Mouse (Mus musculus): ENCODE results near the gene Sptlc2. TPM values are rescaled to one million over a fixed set of nuclear protein-coding genes. Genes with fewer than 3 reads are reported as not detected.

Sptlc2 gene
- total and polyA plus RNA-seq, 2 experiments from 2014 or later = 69.2 to 84.9 TPM

GRCm38 (mm10) chr12:87421708-87422507 lies 33.8 kb upstream of the Sptlc2 start:
- ATAC-seq (no peak), DNase-seq (no peak)
- H3K9me3 ChIP-seq (ENCODE audit: low read length) = no peaks in the 10 kb centered on the region
- H3K4me1 ChIP-seq (ENCODE audit: insufficient read depth) = peaks cover 6% of the 10 kb centered on the region
- no peak overlapping the region for H3K4me2 ChIP-seq (ENCODE audit: low read depth)
- H3K27ac ChIP-seq (ENCODE audit: low read depth, low read length) = no peak overlapping the region
- no peak for TF ChIP-seq CTCF (IDR thresholded peaks at IDR 0.05; ENCODE audit: low read depth)
- 55% methylated on average over 5 of the region's 5 CpGs for WGBS
- H3K27me3 ChIP-seq (ENCODE audit: insufficient read depth, low read length) = no peaks in the 10 kb centered on the region
- H3K9ac ChIP-seq = no peak overlapping the region
- H3K4me3 ChIP-seq (ENCODE audit: low read depth, low read length) = no peak overlapping the region
- H3K36me3 ChIP-seq (ENCODE audit: insufficient read depth) = peaks cover 7% of the 10 kb centered on the region

GRCm38 (mm10) chr12:87419974-87420485 lies 31.9 kb upstream of the Sptlc2 start:
- no peak for ATAC-seq
- Histone ChIP-seq H3K9me3 (ENCODE audit: low read length) (no peaks in the 10 kb centered on the region), H3K27ac (ENCODE audit: low read depth, low read length) (no peak overlapping the region), H3K4me3 (ENCODE audit: low read depth, low read length) (no peak overlapping the region), H3K4me1 (ENCODE audit: insufficient read depth) (peaks cover 6% of the 10 kb centered on the region), H3K4me2 (ENCODE audit: low read depth) (no peak overlapping the region), H3K27me3 (ENCODE audit: insufficient read depth, low read length) (no peaks in the 10 kb centered on the region), H3K36me3 (ENCODE audit: insufficient read depth) (no peaks in the 10 kb centered on the region), H3K9ac (no peak overlapping the region)
- TF ChIP-seq CTCF (IDR thresholded peaks at IDR 0.05; ENCODE audit: low read depth) = no peak
- WGBS = 77% methylated on average over 12 of the region's 12 CpGs
- no peak for DNase-seq

GRCm38 (mm10) chr12:87418921-87419320 lies 30.8 kb upstream of the Sptlc2 start:
- no peak overlapping the region for H3K9ac ChIP-seq
- ATAC-seq (peak; percentile 89), DNase-seq (peak; percentile 69)

GRCm38 (mm10) chr12:87416690-87417089 lies 28.5 kb upstream of the Sptlc2 start:
- no peaks in the 10 kb centered on the region for H3K9me3 ChIP-seq (ENCODE audit: low read length)
- no peak overlapping the region for H3K9ac ChIP-seq
- no peaks in the 10 kb centered on the region for H3K36me3 ChIP-seq (ENCODE audit: insufficient read depth)
- 40% methylated on average over 7 of the region's 7 CpGs for WGBS
- peak; percentile 72 for TF ChIP-seq CTCF (IDR thresholded peaks at IDR 0.05; ENCODE audit: low read depth)
- H3K27me3 ChIP-seq (ENCODE audit: insufficient read depth, low read length) = no peaks in the 10 kb centered on the region
- H3K4me2 ChIP-seq (ENCODE audit: low read depth) = no peak overlapping the region
- peak; percentile 43 for DNase-seq
- no peak overlapping the region for H3K27ac ChIP-seq (ENCODE audit: low read depth, low read length)
- peaks cover 6% of the 10 kb centered on the region for H3K4me1 ChIP-seq (ENCODE audit: insufficient read depth)
- no peak overlapping the region for H3K4me3 ChIP-seq (ENCODE audit: low read depth, low read length)
- ATAC-seq = no peak

More at GRCm38 (mm10) chr12:87418921-87419320, 30.8 kb upstream of the Sptlc2 start:
- Histone ChIP-seq H3K4me1 (ENCODE audit: insufficient read depth) (peaks cover 6% of the 10 kb centered on the region), H3K9me3 (ENCODE audit: low read length) (no peaks in the 10 kb centered on the region), H3K27me3 (ENCODE audit: insufficient read depth, low read length) (no peaks in the 10 kb centered on the region), H3K27ac (ENCODE audit: low read depth, low read length) (peak overlapping the region; percentile 75), H3K4me2 (ENCODE audit: low read depth) (no peak overlapping the region), H3K4me3 (ENCODE audit: low read depth, low read length) (no peak overlapping the region), H3K36me3 (ENCODE audit: insufficient read depth) (no peaks in the 10 kb centered on the region)
- WGBS = 27% methylated on average over 5 of the region's 5 CpGs
- no peak for TF ChIP-seq CTCF (IDR thresholded peaks at IDR 0.05; ENCODE audit: low read depth)

GRCm38 (mm10) chr12:87415358-87415757 lies 27.2 kb upstream of the Sptlc2 start:
- no peak for TF ChIP-seq CTCF (IDR thresholded peaks at IDR 0.05; ENCODE audit: low read depth)
- WGBS = 62% methylated on average over 4 of the region's 4 CpGs

GRCm38 (mm10) chr12:87413179-87413790 lies 25.1 kb upstream of the Sptlc2 start:
- no peak overlapping the region for H3K4me3 ChIP-seq (ENCODE audit: low read depth, low read length)
- H3K9me3 ChIP-seq (ENCODE audit: low read length) = no peaks in the 10 kb centered on the region
- no peak overlapping the region for H3K27ac ChIP-seq (ENCODE audit: low read depth, low read length)
- H3K4me2 ChIP-seq (ENCODE audit: low read depth) = no peak overlapping the region
- ATAC-seq (peak; percentile 82), DNase-seq (peak; percentile 76)
- no peaks in the 10 kb centered on the region for H3K27me3 ChIP-seq (ENCODE audit: insufficient read depth, low read length)
- peak; percentile 88 for TF ChIP-seq CTCF (IDR thresholded peaks at IDR 0.05; ENCODE audit: low read depth)
- H3K9ac ChIP-seq = no peak overlapping the region
- WGBS = 33% methylated on average over 4 of the region's 4 CpGs
- H3K4me1 ChIP-seq (ENCODE audit: insufficient read depth) = no peaks in the 10 kb centered on the region
- no peaks in the 10 kb centered on the region for H3K36me3 ChIP-seq (ENCODE audit: insufficient read depth)

More at GRCm38 (mm10) chr12:87415358-87415757, 27.2 kb upstream of the Sptlc2 start:
- Histone ChIP-seq H3K4me1 (ENCODE audit: insufficient read depth) (peaks cover 6% of the 10 kb centered on the region), H3K9me3 (ENCODE audit: low read length) (no peaks in the 10 kb centered on the region), H3K4me2 (ENCODE audit: low read depth) (no peak overlapping the region), H3K27me3 (ENCODE audit: insufficient read depth, low read length) (no peaks in the 10 kb centered on the region), H3K4me3 (ENCODE audit: low read depth, low read length) (no peak overlapping the region), H3K9ac (no peak overlapping the region), H3K27ac (ENCODE audit: low read depth, low read length) (no peak overlapping the region), H3K36me3 (ENCODE audit: insufficient read depth) (no peaks in the 10 kb centered on the region)
- DNase-seq = no peak
- no peak for ATAC-seq

GRCm38 (mm10) chr12:87410999-87411398 lies 22.8 kb upstream of the Sptlc2 start:
- DNase-seq = no peak
- Histone ChIP-seq H3K36me3 (ENCODE audit: insufficient read depth) (no peaks in the 10 kb centered on the region), H3K27me3 (ENCODE audit: insufficient read depth, low read length) (no peaks in the 10 kb centered on the region), H3K9me3 (ENCODE audit: low read length) (no peaks in the 10 kb centered on the region), H3K4me3 (ENCODE audit: low read depth, low read length) (no peak overlapping the region), H3K4me2 (ENCODE audit: low read depth) (no peak overlapping the region), H3K27ac (ENCODE audit: low read depth, low read length) (no peak overlapping the region), H3K9ac (no peak overlapping the region), H3K4me1 (ENCODE audit: insufficient read depth) (no peaks in the 10 kb centered on the region)
- no peak for ATAC-seq
- no peak for TF ChIP-seq CTCF (IDR thresholded peaks at IDR 0.05; ENCODE audit: low read depth)
- WGBS = 51% methylated on average over 7 of the region's 7 CpGs
